Mouse (Mus musculus) lung, embryonic 14.5 days (tissue): ENCODE measurements around the gene Cby1. TPM values are rescaled to one million over a fixed set of nuclear protein-coding genes. Genes with fewer than 3 reads are reported as not detected.

Source experiments
- ATAC-seq: fragments of 200-750 bp; cut with Nextera tagmentation; 2 replicates; pipeline ENCODE4 v1.8.0; 2017; ENCODE audit warnings: mild to moderate bottlenecking, moderate TSS enrichment, moderate library complexity; ENCODE audit not compliant: insufficient read depth
- DNase-seq: peaks from one replicate; pipeline ENCODE4 v3.0.0-alpha.2; 2015
- H3K27ac ChIP-seq: fragments of 300-500 bp; sonication (generic); 2 replicates; pipeline ENCODE4 v1.5.1; 2014; ENCODE audit warnings: low read depth, mild to moderate bottlenecking, moderate library complexity
- H3K27me3 ChIP-seq: fragments of 300-500 bp; sonication (generic); 2 replicates; pipeline ENCODE4 v1.6.1; 2014; ENCODE audit warnings: low read length, control low read depth; ENCODE audit not compliant: insufficient read depth
- H3K36me3 ChIP-seq: fragments of 300-500 bp; sonication (generic); 2 replicates; pipeline ENCODE4 v1.6.1; 2014; ENCODE audit warnings: control low read depth; ENCODE audit not compliant: insufficient read depth
- H3K4me1 ChIP-seq: fragments of 300-500 bp; sonication (generic); 2 replicates; pipeline ENCODE4 v1.6.1; 2014; ENCODE audit warnings: antibody characterized with exemption, control low read depth; ENCODE audit not compliant: insufficient read depth
- H3K4me2 ChIP-seq: fragments of 300-500 bp; sonication (generic); 2 replicates; pipeline ENCODE4 v1.6.1; 2014; ENCODE audit warnings: mild to moderate bottlenecking
- H3K4me3 ChIP-seq: fragments of 300-500 bp; sonication (generic); 2 replicates; pipeline ENCODE4 v1.5.1; 2014; ENCODE audit warnings: low read depth, low read length
- H3K9ac ChIP-seq: fragments of 300-500 bp; sonication (generic); 2 replicates; pipeline ENCODE4 v1.6.1; 2014
- H3K9me3 ChIP-seq: fragments of 300-500 bp; sonication (generic); 2 replicates; pipeline ENCODE4 v1.6.1; 2016; ENCODE audit warnings: low read depth, low read length, control low read depth
- CTCF ChIP-seq: IDR thresholded peaks from 2 replicates; pipeline ENCODE4 v1.5.1; 2016; ENCODE audit warnings: antibody characterized with exemption, low read depth
- WGBS: fragments of 180-500 bp; shearing (Covaris S2); extraction: QIAGEN DNeasy Blood & Tissue Kit; methylation state at CpG from one replicate; pipeline ENCODE4 v1.1.7; 2014; 5-methylcytosine and 5-hydroxymethylcytosine counted together
- polyA plus RNA-seq: library from polyadenylated mRNA; unstranded; fragments of >200 nt; fragmentation: Nextera tagmentation; extraction: Ambion mirVana; gene quantifications from 2 replicates; pipeline ENCODE4 v1.2.1, GENCODE M21; 2014

The Cby1 gene
- polyA plus RNA-seq, 1 experiment from 2014 or later = 52.8 TPM

DNA sequence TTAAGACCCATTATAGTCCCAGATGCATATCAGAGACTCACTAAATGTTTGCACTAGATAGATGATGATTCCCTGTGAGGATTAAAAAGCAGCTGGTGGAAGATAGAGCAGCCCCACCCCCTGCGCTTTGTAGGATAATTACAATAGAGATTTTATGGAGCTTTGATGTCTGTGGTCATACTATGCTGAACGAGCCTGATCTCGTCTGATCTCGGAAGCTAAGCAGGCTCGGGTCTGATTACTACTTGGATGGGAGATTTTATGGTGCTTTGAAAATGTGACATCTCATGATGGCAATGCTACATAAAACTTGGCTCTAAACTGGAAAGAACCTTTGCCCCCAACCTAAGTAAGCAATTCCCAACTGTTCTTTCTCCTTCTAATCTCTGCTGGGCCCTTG lies 33.3 kb downstream of the Cby1 start:
- Histone ChIP-seq H3K9ac (no peak overlapping the region), H3K4me2 (peak overlapping the region; percentile 98), H3K4me3 (peak overlapping the region; percentile 92; the same call in 1 of the 2 replicates), H3K27me3 (no peaks in the 10 kb centered on the region), H3K4me1 (peaks cover 16% of the 10 kb centered on the region; the same call in 1 of the 2 replicates), H3K36me3 (peaks cover 15% of the 10 kb centered on the region; the same call in 1 of the 2 replicates), H3K27ac (no peak overlapping the region), H3K9me3 (no peaks in the 10 kb centered on the region)
- no peak for TF ChIP-seq CTCF
- no peak for DNase-seq
- no peak for ATAC-seq
- WGBS = 86% methylated on average over 5 of the region's 5 CpGs

DNA sequence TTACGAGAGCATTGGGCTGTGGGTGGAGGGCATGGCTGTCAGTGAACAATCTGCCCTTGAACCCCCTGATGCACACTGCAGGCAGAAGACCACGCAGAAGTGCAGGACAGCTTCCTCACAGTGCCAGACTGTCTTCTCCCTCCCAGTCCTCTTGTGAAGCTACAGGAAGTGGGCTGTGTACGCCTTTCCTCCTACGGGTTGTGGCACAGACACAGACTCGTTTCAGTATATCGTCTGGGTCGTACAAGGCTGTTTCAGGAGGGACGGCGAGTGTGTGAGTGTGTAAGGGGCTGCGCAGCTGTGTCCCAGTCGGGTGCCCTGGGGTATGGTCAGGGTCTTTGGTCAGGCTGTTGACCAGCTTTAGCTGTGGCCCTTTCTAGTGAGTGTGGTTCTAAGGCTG lies 34.7 kb downstream of the Cby1 start:
- no peak for TF ChIP-seq CTCF
- peaks cover 16% of the 10 kb centered on the region; the same call in 1 of the 2 replicates for H3K4me1 ChIP-seq
- no peak for ATAC-seq
- H3K27ac ChIP-seq = peak overlapping the region; percentile 27; the same call in 1 of the 2 replicates
- WGBS = 69% methylated on average over 11 of the region's 11 CpGs
- no peak overlapping the region; the same call in 1 of the 2 replicates for H3K9ac ChIP-seq
- peaks cover 15% of the 10 kb centered on the region; the same call in 1 of the 2 replicates for H3K36me3 ChIP-seq
- H3K9me3 ChIP-seq = no peaks in the 10 kb centered on the region
- H3K4me3 ChIP-seq = no peak overlapping the region
- no peaks in the 10 kb centered on the region for H3K27me3 ChIP-seq
- no peak for DNase-seq
- peak overlapping the region; percentile 28; the same call in 1 of the 2 replicates for H3K4me2 ChIP-seq

DNA sequence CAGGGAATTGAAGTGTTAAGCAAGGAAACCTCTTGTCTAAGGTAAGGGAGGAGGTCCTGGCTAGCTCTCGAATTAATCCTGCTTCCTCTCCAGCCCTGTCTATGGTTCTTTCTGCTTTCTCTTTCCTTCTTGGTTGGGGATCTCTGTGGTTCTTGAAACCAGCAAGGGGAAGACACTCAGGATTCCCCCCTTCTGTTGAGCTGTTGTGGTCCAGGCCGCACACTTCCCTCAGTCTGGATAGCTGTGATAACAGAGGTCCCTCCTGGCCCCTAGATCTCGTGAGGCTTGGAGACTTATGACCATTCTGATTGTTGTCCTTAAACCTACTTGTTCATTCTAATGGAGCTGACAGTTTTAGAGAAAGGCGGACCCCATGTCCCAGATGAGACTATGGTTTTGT lies 35.5 kb downstream of the Cby1 start:
- no peak for DNase-seq
- Histone ChIP-seq H3K4me2 (peak overlapping the region; percentile 28; the same call in 1 of the 2 replicates), H3K27me3 (no peaks in the 10 kb centered on the region), H3K27ac (no peak overlapping the region), H3K36me3 (peaks cover 21% of the 10 kb centered on the region; the same call in 1 of the 2 replicates), H3K9me3 (no peaks in the 10 kb centered on the region), H3K4me3 (no peak overlapping the region), H3K9ac (no peak overlapping the region), H3K4me1 (peaks cover 16% of the 10 kb centered on the region; the same call in 1 of the 2 replicates)
- ATAC-seq = no peak
- 81% methylated on average over 4 of the region's 4 CpGs for WGBS
- TF ChIP-seq CTCF = no peak

DNA sequence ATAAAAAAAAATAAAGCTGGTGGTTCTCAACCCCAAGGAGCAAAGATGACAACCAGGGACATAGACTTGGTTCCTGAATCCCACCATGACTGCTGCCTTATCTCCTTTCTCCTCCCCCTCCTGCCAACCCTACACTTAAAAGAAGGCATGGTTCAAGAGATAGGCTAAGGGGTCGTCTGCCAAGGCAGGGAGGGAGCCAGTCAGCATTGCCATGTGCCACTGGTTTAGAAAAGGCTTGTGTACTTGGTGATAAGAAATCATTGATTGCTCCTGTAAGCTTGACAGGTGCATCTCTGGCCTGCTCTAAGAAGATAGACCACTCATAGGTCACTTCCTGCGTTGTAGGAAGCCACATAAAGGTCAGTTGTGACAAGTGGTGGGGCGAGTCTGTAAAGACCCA lies 36.5 kb downstream of the Cby1 start:
- H3K36me3 ChIP-seq = peaks cover 22% of the 10 kb centered on the region; the same call in 1 of the 2 replicates
- H3K9ac ChIP-seq = no peak overlapping the region
- TF ChIP-seq CTCF = no peak
- WGBS = 21% methylated on average over 3 of the region's 3 CpGs
- H3K27me3 ChIP-seq = no peaks in the 10 kb centered on the region
- no peak overlapping the region for H3K4me3 ChIP-seq
- no peak for DNase-seq
- H3K4me2 ChIP-seq = no peak overlapping the region
- no peaks in the 10 kb centered on the region for H3K9me3 ChIP-seq
- peaks cover 10% of the 10 kb centered on the region; the same call in 1 of the 2 replicates for H3K4me1 ChIP-seq
- H3K27ac ChIP-seq = no peak overlapping the region
- ATAC-seq = no peak

DNA sequence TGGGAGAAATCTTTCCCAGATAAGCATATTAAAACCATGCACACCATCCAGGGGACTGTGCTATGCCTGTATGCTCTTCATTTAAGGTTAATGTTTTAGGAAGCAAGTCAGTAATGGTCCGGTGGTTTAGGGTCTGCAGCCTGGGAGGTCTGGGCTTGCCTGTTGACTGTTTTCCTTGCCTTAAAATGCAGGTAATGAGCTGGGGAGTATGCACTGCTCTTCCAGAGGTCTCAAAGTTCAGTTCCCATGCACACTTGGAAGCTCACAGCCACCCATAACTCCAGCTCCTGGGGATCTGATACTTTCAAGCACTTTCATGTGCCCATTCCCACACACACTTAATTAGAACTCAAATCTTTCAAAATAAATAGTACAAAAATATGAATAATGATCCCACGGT lies 37.5 kb downstream of the Cby1 start:
- Histone ChIP-seq H3K9ac (no peak overlapping the region), H3K9me3 (no peaks in the 10 kb centered on the region), H3K36me3 (peaks cover 22% of the 10 kb centered on the region; the same call in 1 of the 2 replicates), H3K4me1 (peaks cover 10% of the 10 kb centered on the region; the same call in 1 of the 2 replicates), H3K4me2 (no peak overlapping the region), H3K27ac (no peak overlapping the region), H3K4me3 (no peak overlapping the region), H3K27me3 (no peaks in the 10 kb centered on the region)
- WGBS = 95% methylated on average over 2 of the region's 2 CpGs
- DNase-seq = no peak
- TF ChIP-seq CTCF = no peak
- no peak for ATAC-seq

DNA sequence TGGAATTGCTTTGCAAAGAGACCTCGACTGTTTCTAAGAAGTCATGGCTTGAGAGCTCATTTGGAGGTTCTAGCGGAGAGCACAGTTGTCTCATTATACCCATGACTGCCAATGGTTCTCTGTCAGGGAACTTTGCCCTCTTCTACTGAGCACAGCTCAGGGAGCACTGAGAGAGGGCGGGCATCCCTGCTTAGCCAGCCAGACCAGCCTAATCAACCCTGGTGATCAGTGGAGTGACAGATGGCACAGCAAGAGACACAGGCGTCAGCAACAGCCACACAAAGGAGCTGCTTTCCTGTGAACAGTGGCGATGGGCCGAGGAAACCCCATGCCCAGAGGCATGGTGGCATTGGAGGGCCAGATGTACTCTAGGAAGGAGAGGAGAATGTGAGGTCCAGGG lies 38.0 kb downstream of the Cby1 start:
- H3K27ac ChIP-seq = no peak overlapping the region
- H3K27me3 ChIP-seq = no peaks in the 10 kb centered on the region
- H3K36me3 ChIP-seq = peaks cover 22% of the 10 kb centered on the region; the same call in 1 of the 2 replicates
- ATAC-seq = no peak
- H3K4me2 ChIP-seq = no peak overlapping the region
- no peak for DNase-seq
- no peak for TF ChIP-seq CTCF
- H3K4me1 ChIP-seq = peaks cover 5% of the 10 kb centered on the region; the same call in 1 of the 2 replicates
- 83% methylated on average over 6 of the region's 6 CpGs for WGBS
- H3K9ac ChIP-seq = no peak overlapping the region
- no peak overlapping the region for H3K4me3 ChIP-seq
- H3K9me3 ChIP-seq = no peaks in the 10 kb centered on the region

DNA sequence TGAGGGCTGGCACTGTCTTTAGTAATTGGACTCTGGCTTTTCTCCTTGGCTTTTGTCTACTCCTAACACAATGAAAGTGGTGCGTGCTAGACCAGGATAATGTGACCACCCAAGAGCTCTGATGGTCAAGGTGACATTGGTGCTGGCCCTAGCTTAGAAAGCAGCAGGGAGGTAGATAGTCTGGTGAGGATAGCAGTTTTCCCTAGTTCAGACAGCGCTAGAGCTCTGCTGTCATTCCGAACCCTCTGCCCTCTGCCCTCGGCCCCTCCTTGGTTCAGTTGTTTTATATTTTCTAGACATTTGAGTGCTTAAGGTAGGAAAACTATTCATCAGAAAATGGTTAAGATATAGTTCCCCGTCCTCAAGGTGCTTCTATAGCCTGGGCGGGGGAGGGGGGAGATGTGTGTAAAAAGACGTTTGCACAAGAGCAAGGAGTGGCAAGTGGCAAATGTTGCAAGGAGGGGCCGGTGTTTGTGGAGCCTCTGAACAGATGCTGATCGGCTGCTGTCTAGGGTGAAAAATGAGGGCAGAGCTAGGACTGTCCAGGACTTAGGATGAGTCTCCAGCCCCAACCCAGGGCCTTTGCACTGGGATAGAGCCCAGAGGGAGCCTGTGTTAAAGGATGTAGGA lies 38.7 kb downstream of the Cby1 start:
- H3K9ac ChIP-seq = no peak overlapping the region
- no peak for TF ChIP-seq CTCF
- no peaks in the 10 kb centered on the region for H3K9me3 ChIP-seq
- H3K4me1 ChIP-seq = no peaks in the 10 kb centered on the region
- no peaks in the 10 kb centered on the region for H3K27me3 ChIP-seq
- no peak overlapping the region for H3K4me2 ChIP-seq
- 66% methylated on average over 9 of the region's 9 CpGs for WGBS
- H3K36me3 ChIP-seq = peaks cover 22% of the 10 kb centered on the region; the same call in 1 of the 2 replicates
- no peak overlapping the region for H3K27ac ChIP-seq
- DNase-seq = no peak
- no peak for ATAC-seq
- no peak overlapping the region for H3K4me3 ChIP-seq
